Mouse (Mus musculus) intestine, embryonic 15.5 days (tissue): Measurements from ENCODE around the gene Cacna1f. TPM values are rescaled to one million over a fixed set of nuclear protein-coding genes. Genes with fewer than 3 reads are reported as not detected.
A peak's percentile ranks its signal among the peaks of the same experiment; 100 is the strongest.

Source experiments
- ATAC-seq: fragments of 200-750 bp; cut with Nextera tagmentation; 2 replicates; pipeline ENCODE4 v1.8.0; 2017; ENCODE audit warnings: moderate TSS enrichment, moderate library complexity
- H3K27ac ChIP-seq: fragments of 300-500 bp; sonication (generic); 2 replicates; pipeline ENCODE4 v1.5.1; 2015; ENCODE audit warnings: mild to moderate bottlenecking, inconsistent platforms
- H3K27me3 ChIP-seq: fragments of 300-500 bp; sonication (generic); replicated peaks from 2 replicates; pipeline ENCODE4 v1.6.1; 2015; ENCODE audit warnings: inconsistent platforms
- H3K36me3 ChIP-seq: fragments of 300-500 bp; sonication (generic); 2 replicates; pipeline ENCODE4 v1.6.1; 2015; ENCODE audit warnings: inconsistent platforms
- H3K4me1 ChIP-seq: fragments of 300-500 bp; sonication (generic); replicated peaks from 2 replicates; pipeline ENCODE4 v1.6.1; 2015; ENCODE audit warnings: inconsistent platforms
- H3K4me2 ChIP-seq: fragments of 300-500 bp; sonication (generic); replicated peaks from 2 replicates; pipeline ENCODE4 v1.6.1; 2015; ENCODE audit warnings: mild to moderate bottlenecking, inconsistent platforms
- H3K4me3 ChIP-seq: fragments of 300-500 bp; sonication (generic); replicated peaks from 2 replicates; pipeline ENCODE4 v1.5.1; 2015; ENCODE audit warnings: inconsistent platforms
- H3K9ac ChIP-seq: fragments of 300-500 bp; sonication (generic); 2 replicates; pipeline ENCODE4 v1.6.1; 2015; ENCODE audit warnings: inconsistent platforms
- H3K9me3 ChIP-seq: fragments of 300-500 bp; sonication (generic); 2 replicates; pipeline ENCODE4 v1.6.1; 2016; ENCODE audit warnings: inconsistent platforms
- WGBS: fragments of 180-500 bp; shearing (Covaris S2); methylation state at CpG from one replicate; pipeline ENCODE4 v1.1.7; 2015; 5-methylcytosine and 5-hydroxymethylcytosine counted together
- polyA plus RNA-seq: library from polyadenylated mRNA; unstranded; fragments of >200 nt; fragmentation: Nextera tagmentation; extraction: Ambion mirVana; gene quantifications from 2 replicates; pipeline ENCODE4 v1.2.1, GENCODE M21; 2015

Gene Cacna1f
- polyA plus RNA-seq, 1 experiment from 2014 or later: not detected

DNA sequence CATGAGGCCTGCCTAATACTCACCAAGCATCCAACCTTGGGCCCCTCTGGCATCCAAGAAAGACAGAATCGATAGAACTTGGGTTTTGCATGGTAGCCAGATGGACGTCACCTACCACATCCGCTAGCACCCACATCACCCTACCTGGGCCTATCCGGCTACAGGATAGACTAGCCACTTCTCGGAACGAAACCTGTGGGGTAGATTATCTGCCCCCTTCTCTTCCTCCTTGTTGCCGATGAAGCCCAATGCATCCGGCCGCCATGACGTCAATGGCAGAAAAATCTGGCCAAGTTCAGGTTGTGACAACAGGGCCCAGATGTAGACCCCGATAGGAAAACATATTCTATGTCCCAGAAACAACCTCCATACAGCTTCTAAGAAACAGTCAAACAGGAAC, 23.0 kb upstream of the Cacna1f start:
- no peaks in the 10 kb centered on the region for H3K4me1 ChIP-seq
- no peak overlapping the region for H3K4me3 ChIP-seq
- no peaks in the 10 kb centered on the region for H3K9me3 ChIP-seq
- no peak overlapping the region for H3K9ac ChIP-seq
- no peak overlapping the region for H3K4me2 ChIP-seq
- H3K36me3 ChIP-seq: no peaks in the 10 kb centered on the region
- no peak overlapping the region for H3K27ac ChIP-seq
- H3K27me3 ChIP-seq: no peaks in the 10 kb centered on the region
- 93% methylated on average over 11 of the region's 11 CpGs for WGBS
- no peak for ATAC-seq

GRCm38 (mm10) chrX:7586356-7586755, 20.5 kb upstream of the Cacna1f start:
- no peak overlapping the region for H3K4me3 ChIP-seq
- no peaks in the 10 kb centered on the region for H3K4me1 ChIP-seq
- no peak for ATAC-seq
- H3K27ac ChIP-seq: no peak overlapping the region
- H3K4me2 ChIP-seq: no peak overlapping the region
- no peaks in the 10 kb centered on the region for H3K27me3 ChIP-seq
- 93% methylated on average over 4 of the region's 5 CpGs for WGBS
- H3K9ac ChIP-seq: no peak overlapping the region
- no peaks in the 10 kb centered on the region for H3K9me3 ChIP-seq
- no peaks in the 10 kb centered on the region for H3K36me3 ChIP-seq

DNA sequence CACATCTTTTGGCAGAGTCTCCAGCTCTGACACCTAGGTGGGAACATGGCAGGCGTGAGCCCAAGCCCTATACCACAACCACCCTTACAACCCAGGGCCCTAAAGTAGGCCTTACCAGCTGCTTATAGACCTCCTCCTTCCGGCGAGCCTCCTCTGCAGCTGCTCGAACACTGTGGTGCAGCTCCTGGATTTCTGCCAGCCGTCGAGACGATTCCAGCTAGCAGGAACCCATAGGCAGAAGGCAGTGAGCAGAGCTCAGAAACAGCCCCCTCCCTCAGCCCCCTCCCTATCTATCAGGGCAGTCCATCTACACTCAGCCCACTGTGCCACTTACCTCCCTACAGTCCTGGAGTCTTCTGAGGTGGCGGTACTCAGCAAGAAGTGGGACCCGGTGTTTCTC, 11.5 kb upstream of the Cacna1f start:
- no peak overlapping the region for H3K4me3 ChIP-seq
- no peak overlapping the region for H3K4me2 ChIP-seq
- no peaks in the 10 kb centered on the region for H3K4me1 ChIP-seq
- no peak for ATAC-seq
- 87% methylated on average over 9 of the region's 9 CpGs for WGBS
- no peak overlapping the region for H3K27ac ChIP-seq
- no peak overlapping the region for H3K9ac ChIP-seq
- H3K9me3 ChIP-seq: no peaks in the 10 kb centered on the region
- no peaks in the 10 kb centered on the region for H3K36me3 ChIP-seq
- H3K27me3 ChIP-seq: no peaks in the 10 kb centered on the region

DNA sequence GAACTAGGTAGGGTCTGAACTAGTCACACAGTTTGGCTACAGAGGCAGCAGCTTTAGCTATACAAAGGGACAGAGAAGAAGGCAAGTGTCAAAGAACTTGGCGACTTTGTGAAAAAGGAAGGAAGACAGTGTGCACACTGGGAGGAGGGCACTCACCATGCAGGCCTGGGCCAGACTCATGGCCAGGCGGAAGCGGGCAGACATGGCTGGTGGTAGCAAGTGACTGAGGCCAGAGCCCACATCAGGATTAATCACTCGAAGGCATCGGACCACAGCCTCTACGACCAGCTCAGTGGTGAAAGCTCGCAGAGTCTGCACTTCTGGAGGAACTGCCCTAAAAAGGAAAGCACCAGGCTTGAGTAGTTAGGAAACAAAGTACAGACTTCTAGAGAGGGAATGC, 2.9 kb upstream of the Cacna1f start:
- Histone ChIP-seq H3K9ac (no peak overlapping the region), H3K4me3 (no peak overlapping the region), H3K4me2 (peak overlapping the region; percentile 53), H3K4me1 (no peaks in the 10 kb centered on the region), H3K27me3 (no peaks in the 10 kb centered on the region), H3K9me3 (no peaks in the 10 kb centered on the region), H3K36me3 (no peaks in the 10 kb centered on the region), H3K27ac (no peak overlapping the region)
- 87% methylated on average over 7 of the region's 7 CpGs for WGBS
- ATAC-seq: no peak

DNA sequence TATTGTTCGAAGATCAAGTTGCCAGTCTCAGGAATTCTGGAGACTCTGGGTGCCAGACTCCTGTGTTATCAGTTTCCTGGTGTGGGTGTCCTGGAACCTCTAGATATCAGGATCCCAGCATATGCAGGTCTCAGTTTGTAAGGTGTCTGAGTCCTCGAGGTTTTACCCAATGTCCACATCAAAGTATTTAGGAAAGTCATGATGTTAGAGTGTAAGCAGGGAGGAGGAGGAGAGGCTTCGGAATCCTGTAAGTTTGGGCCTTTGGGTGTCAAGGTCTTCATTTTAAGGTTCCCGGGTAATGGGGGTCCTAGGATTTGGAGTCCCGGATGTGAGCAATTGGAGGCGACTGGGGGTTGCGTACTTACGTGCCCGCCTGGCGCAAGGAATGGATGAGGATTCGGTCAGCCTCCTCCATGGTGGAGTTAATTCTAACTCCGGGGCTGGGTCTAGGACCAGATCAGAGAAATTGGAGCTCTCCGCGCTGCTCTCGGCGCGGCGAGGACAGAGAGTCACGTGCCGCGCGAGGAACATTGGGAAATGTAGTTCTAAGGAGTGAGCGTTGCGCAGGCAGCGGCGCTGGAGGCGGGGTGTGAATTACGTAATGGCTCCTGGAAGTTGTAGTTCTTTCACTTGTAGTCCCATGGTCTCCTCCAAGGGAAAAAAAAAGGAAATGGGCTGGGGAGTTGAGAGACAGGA, 1.9 kb upstream of the Cacna1f start, which contains the start of gene Ccdc22:
TSS of gene Ccdc22 (minus strand) at position 639 of the 696 bp plus-strand sequence.
- Histone ChIP-seq H3K27me3 (no peaks in the 10 kb centered on the region), H3K4me3 (peak within 1 kb of the TSS; percentile 45), H3K4me2 (peak within 1 kb of the TSS; percentile 53), H3K36me3 (no peaks in the 10 kb centered on the region), H3K27ac (no peak within 1 kb of the TSS), H3K4me1 (no peaks in the 10 kb centered on the region), H3K9ac (peak within 1 kb of the TSS; percentile 51), H3K9me3 (no peaks in the 10 kb centered on the region)
- ATAC-seq: peak; percentile 97
- 21% methylated on average over 28 of the region's 28 CpGs for WGBS

DNA sequence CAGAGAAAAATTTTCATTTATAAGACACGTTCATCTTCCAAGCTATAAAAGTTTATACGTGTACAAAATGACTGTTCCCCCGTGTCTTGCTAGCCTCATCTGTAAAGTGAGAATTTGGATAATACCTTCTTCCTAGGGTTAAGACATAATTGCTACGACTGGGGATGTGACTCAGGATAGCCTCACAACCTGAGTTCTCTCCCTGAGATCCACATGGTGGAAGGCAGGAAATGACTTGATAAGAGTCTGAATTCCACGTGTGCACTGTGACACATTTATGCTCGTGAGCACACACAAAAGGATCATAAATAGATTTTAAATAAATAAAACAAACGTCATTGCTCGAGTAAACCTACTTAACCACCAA, 1.3 kb upstream of the Cacna1f start:
- H3K36me3 ChIP-seq: no peaks in the 10 kb centered on the region
- H3K4me1 ChIP-seq: 0 out of 2 replicates have a peak, but pooled peaks cover 2% of the 10 kb centered on the region
- H3K9me3 ChIP-seq: no peaks in the 10 kb centered on the region
- 32% methylated on average over 8 of the region's 8 CpGs for WGBS
- no peak overlapping the region for H3K27ac ChIP-seq
- peak; percentile 57 for ATAC-seq
- H3K4me2 ChIP-seq: no peak overlapping the region
- H3K27me3 ChIP-seq: no peaks in the 10 kb centered on the region
- H3K4me3 ChIP-seq: no peak overlapping the region
- H3K9ac ChIP-seq: no peak overlapping the region

DNA sequence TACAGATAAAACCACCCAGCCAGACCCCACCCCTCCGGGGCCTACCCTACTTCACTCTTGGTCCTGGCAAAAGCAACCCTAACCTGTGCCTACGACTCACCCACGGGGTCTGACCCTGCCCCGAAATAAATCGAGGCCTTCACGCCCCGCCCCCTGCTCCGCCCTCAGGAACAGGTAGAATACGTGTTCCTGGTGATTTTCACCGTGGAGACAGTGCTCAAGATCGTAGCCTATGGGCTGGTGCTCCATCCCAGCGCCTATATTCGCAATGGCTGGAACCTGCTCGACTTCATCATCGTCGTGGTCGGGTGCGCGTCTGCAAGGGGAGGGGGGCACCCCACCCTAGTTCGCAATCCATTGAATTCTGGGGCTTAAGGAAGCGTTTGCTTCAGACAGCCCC, 3.2 kb downstream of the Cacna1f start:
- H3K4me3 ChIP-seq: peak overlapping the region; percentile 38
- ATAC-seq: no peak
- H3K27ac ChIP-seq: no peak overlapping the region
- no peaks in the 10 kb centered on the region for H3K9me3 ChIP-seq
- no peaks in the 10 kb centered on the region for H3K36me3 ChIP-seq
- H3K9ac ChIP-seq: no peak overlapping the region
- H3K27me3 ChIP-seq: no peaks in the 10 kb centered on the region
- peak overlapping the region; percentile 78 for H3K4me2 ChIP-seq
- 0 out of 2 replicates have a peak, but pooled peaks cover 2% of the 10 kb centered on the region for H3K4me1 ChIP-seq
- 28% methylated on average over 21 of the region's 21 CpGs for WGBS

- no peaks in the 10 kb centered on the region for H3K9me3 ChIP-seq
- H3K27ac ChIP-seq: no peak overlapping the region
- H3K36me3 ChIP-seq: no peaks in the 10 kb centered on the region
- peak overlapping the region; percentile 78 for H3K4me2 ChIP-seq
- 0 out of 2 replicates have a peak, but pooled peaks cover 2% of the 10 kb centered on the region for H3K4me1 ChIP-seq
- H3K9ac ChIP-seq: peak overlapping the region; percentile 32
- no peaks in the 10 kb centered on the region for H3K27me3 ChIP-seq
- no peak for ATAC-seq
- 22% methylated on average over 26 of the region's 26 CpGs for WGBS
- H3K4me3 ChIP-seq: peak overlapping the region; percentile 38
These were observed 3.8 kb downstream of the Cacna1f start for GRCm38 (mm10) chrX:7610536-7611258.

DNA sequence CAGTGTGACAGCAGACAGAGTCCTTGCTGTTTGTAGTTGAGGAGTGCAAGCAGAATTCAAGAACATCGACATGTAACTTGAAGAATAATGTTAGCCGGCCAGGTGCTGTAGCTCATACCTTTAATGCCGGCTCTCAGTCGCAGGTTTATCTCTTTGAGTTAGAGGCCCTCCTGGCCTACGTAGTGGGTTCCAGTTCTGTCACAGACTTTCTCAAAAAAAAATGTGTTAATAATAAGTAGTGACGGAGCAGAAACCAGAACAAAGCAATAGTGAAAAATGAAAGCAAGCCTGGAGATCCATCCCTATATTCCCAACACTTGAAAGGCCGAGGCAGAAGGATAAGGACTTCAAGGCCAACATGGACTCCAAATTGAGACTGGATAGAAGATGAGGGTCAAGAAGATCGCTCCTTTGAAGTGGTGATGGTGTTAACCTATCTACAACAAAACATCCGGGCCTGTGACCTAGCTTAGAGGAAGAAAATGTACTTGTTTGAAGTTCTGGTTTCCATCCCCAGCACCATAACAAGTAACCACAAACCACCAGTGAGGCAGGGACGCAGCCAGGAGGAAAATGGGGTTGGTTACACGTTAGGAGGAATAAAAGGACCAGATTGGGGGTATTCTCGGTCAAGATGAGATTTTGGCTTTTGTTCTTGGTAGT, 11.1 kb downstream of the Cacna1f start:
- no peak overlapping the region for H3K4me2 ChIP-seq
- no peak overlapping the region for H3K9ac ChIP-seq
- no peaks in the 10 kb centered on the region for H3K27me3 ChIP-seq
- ATAC-seq: no peak
- 81% methylated on average over 12 of the region's 12 CpGs for WGBS
- no peak overlapping the region for H3K27ac ChIP-seq
- no peaks in the 10 kb centered on the region for H3K9me3 ChIP-seq
- H3K4me1 ChIP-seq: no peaks in the 10 kb centered on the region
- H3K4me3 ChIP-seq: no peak overlapping the region
- no peaks in the 10 kb centered on the region for H3K36me3 ChIP-seq

GRCm38 (mm10) chrX:7632560-7632959, 25.7 kb downstream of the Cacna1f start:
- ATAC-seq: no peak
- no peak overlapping the region for H3K9ac ChIP-seq
- no peak overlapping the region for H3K4me3 ChIP-seq
- 88% methylated on average over 6 of the region's 6 CpGs for WGBS
- no peaks in the 10 kb centered on the region for H3K4me1 ChIP-seq
- H3K27me3 ChIP-seq: no peaks in the 10 kb centered on the region
- H3K9me3 ChIP-seq: no peaks in the 10 kb centered on the region
- no peaks in the 10 kb centered on the region for H3K36me3 ChIP-seq
- no peak overlapping the region for H3K4me2 ChIP-seq
- no peak overlapping the region for H3K27ac ChIP-seq

GRCm38 (mm10) chrX:7635101-7635500, 28.2 kb downstream of the Cacna1f start:
- Histone ChIP-seq H3K36me3 (no peaks in the 10 kb centered on the region), H3K27ac (no peak overlapping the region), H3K4me2 (no peak overlapping the region), H3K4me1 (no peaks in the 10 kb centered on the region), H3K4me3 (no peak overlapping the region), H3K27me3 (no peaks in the 10 kb centered on the region), H3K9me3 (no peaks in the 10 kb centered on the region), H3K9ac (no peak overlapping the region)
- 68% methylated on average over 3 of the region's 3 CpGs for WGBS
- no peak for ATAC-seq

GRCm38 (mm10) chrX:7638401-7639091, 31.7 kb downstream of the Cacna1f start, which contains the start of gene Syp:
Gene Syp, plus strand, starts transcription at chrX:7638471.
- Histone ChIP-seq H3K4me1 (no peaks in the 10 kb centered on the region), H3K4me2 (peak within 1 kb of the TSS; percentile 51), H3K36me3 (no peaks in the 10 kb centered on the region), H3K9ac (no peak within 1 kb of the TSS), H3K27me3 (0 out of 2 replicates have a peak, but pooled peaks cover 2% of the 10 kb centered on the region), H3K4me3 (peak within 1 kb of the TSS; percentile 20), H3K27ac (no peak within 1 kb of the TSS), H3K9me3 (no peaks in the 10 kb centered on the region)
- peak; percentile 90 for ATAC-seq
- WGBS: 21% methylated on average over 35 of the region's 42 CpGs
